Mouse (Mus musculus): ENCODE data around the gene Polr3b.

Gene Polr3b

GRCm38 (mm10) chr10:84760118-84761111 lies 138.3 kb downstream of the Polr3b start:
- DNase-seq (ENCODE audit: low spot score) = no peak

- DNase-seq (ENCODE audit: low spot score) = no peak
Measured at GRCm38 (mm10) chr10:84768766-84769165, 146.7 kb downstream of the Polr3b start.

GRCm38 (mm10) chr10:84772380-84773130 lies 150.5 kb downstream of the Polr3b start:
- no peak for DNase-seq (ENCODE audit: low spot score)

DNA sequence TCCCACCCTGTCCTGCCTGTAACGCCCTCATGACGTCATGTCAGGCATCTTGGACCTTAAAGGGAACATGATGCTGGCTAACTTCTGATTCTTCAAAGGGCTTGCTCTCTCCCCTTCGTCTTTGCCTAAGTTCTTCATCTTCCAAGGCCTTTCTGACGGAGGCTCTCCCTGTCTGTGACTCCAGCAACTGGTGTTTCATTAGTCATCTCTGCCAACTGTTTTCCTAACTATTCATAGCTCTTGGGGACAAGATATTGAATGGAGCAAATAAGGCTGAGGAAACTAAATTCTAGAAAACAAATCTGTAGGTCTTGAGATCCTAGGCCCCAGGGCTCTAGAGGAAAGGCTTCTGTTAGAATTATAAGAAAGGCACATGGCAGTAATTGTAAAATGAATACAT lies 151.8 kb downstream of the Polr3b start:
- no peak for DNase-seq (ENCODE audit: low spot score)

DNA sequence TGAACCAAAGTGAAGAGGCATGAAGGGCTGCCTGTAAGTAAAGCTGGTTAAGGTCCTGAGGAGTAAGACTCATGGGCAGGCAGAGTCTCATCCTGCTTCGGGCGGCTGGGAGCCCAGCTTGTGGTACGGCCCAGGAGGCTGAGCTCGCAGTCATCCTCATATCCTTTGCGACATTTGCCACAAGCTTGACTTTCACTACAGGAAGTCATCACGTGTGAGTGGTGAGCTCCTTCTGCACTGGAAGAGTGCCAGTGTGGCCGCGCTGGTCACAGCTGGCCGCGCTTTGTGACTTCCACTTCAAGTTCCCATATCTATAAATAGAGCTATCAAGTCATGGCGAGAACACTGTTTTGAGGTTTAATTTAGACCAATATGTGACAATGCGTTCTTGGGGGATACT lies 152.5 kb downstream of the Polr3b start:
- DNase-seq (ENCODE audit: low spot score) = no peak

Measured in ovary, postnatal 10 days (tissue).